Mouse (Mus musculus) MEL (cell line): Measurements from ENCODE around the gene Fancc. TPM values are rescaled to one million over a fixed set of nuclear protein-coding genes. Genes with fewer than 3 reads are reported as not detected.

Source experiments
- DNase-seq: peaks from one replicate; pipeline ENCODE4 v3.0.0; 2011; ENCODE audit warnings: low read depth, low spot score
- H3K27ac ChIP-seq: 2 replicates; pipeline ENCODE4 v1.5.1; 2012; ENCODE audit warnings: low read depth, mild to moderate bottlenecking, control low read depth, low read length, moderate library complexity; ENCODE audit not compliant: control insufficient read depth
- H3K27me3 ChIP-seq, 2 experiments: fragments of 150-350 bp in 1 of 2; sonication (generic) in 1 of 2; 2 replicates each; pipeline ENCODE4 v1.6.1; 2012; ENCODE audit warnings: low read length in 2 of 2, mild to moderate bottlenecking in 2 of 2, improper control_type of control experiment in 1 of 2, moderate library complexity in 1 of 2; ENCODE audit not compliant: insufficient read depth in 2 of 2, control insufficient read depth in 1 of 2
- H3K36me3 ChIP-seq, 2 experiments: 2 replicates each; pipeline ENCODE4 v1.6.1; 2012 to 2014; ENCODE audit warnings: low read length in 2 of 2, improper control_type of control experiment in 1 of 2, inconsistent platforms in 1 of 2, mild to moderate bottlenecking in 1 of 2; ENCODE audit not compliant: insufficient read depth in 2 of 2, control insufficient read depth in 1 of 2
- H3K4me1 ChIP-seq, 2 experiments: fragments of 150-350 bp in 1 of 2; sonication (generic) in 1 of 2; 2 replicates each; pipeline ENCODE4 v1.6.1; 2012; ENCODE audit warnings: low read length in 2 of 2, improper control_type of control experiment in 1 of 2, mild to moderate bottlenecking in 1 of 2; ENCODE audit not compliant: insufficient read depth in 2 of 2, control insufficient read depth in 1 of 2
- H3K4me3 ChIP-seq, 2 experiments: fragments of 150-350 bp in 1 of 2; sonication (generic) in 1 of 2; 2 replicates each; pipeline ENCODE4 v1.5.1; 2012; ENCODE audit warnings: low read depth in 2 of 2, low read length in 2 of 2, mild to moderate bottlenecking in 2 of 2, moderate library complexity in 2 of 2, control low read depth in 1 of 2, improper control_type of control experiment in 1 of 2; ENCODE audit not compliant: control insufficient read depth in 1 of 2, insufficient read depth in 1 of 2
- H3K79me2 ChIP-seq: 2 replicates; pipeline ENCODE4 v1.6.1; 2012; ENCODE audit warnings: mild to moderate bottlenecking, low read length, moderate library complexity; ENCODE audit not compliant: control insufficient read depth, poor library complexity, insufficient read depth
- H3K9ac ChIP-seq: 2 replicates; pipeline ENCODE4 v1.6.1; 2012; ENCODE audit warnings: low read depth, mild to moderate bottlenecking, control low read depth, low read length, moderate library complexity; ENCODE audit not compliant: control insufficient read depth, poor library complexity, severe bottlenecking
- H3K9me3 ChIP-seq: fragments of 150-350 bp; sonication (generic); replicated peaks from 2 replicates; pipeline ENCODE4 v1.6.1; 2012; ENCODE audit warnings: mild to moderate bottlenecking, low read length, improper control_type of control experiment, moderate library complexity; ENCODE audit not compliant: insufficient read depth
- CTCF ChIP-seq, 3 experiments: IDR thresholded peaks in 2 of 3; conservative IDR thresholded peaks in 1 of 3; 2 replicates each; pipeline ENCODE4 v1.5.1; 2011 to 2012; ENCODE audit warnings: low read length in 3 of 3, low read depth in 2 of 3, mild to moderate bottlenecking in 2 of 3, improper control_type of control experiment in 1 of 3, inconsistent platforms in 1 of 3, mixed read lengths in 1 of 3, moderate library complexity in 1 of 3; ENCODE audit not compliant: control insufficient read depth in 1 of 3, insufficient read depth in 1 of 3, poor library complexity in 1 of 3, severe bottlenecking in 1 of 3
- EP300 ChIP-seq, 2 experiments: IDR thresholded peaks; 2 replicates each; pipeline ENCODE4 v1.6.1; 2011; ENCODE audit warnings: improper control_type of control experiment in 2 of 2, low read length in 2 of 2, low read depth in 1 of 2, mild to moderate bottlenecking in 1 of 2
- GABPA ChIP-seq: IDR thresholded peaks from 2 replicates; pipeline ENCODE4 v1.6.1; 2012; ENCODE audit warnings: low read depth, mild to moderate bottlenecking, inconsistent platforms, low read length, improper control_type of control experiment, moderate library complexity
- HCFC1 ChIP-seq: IDR thresholded peaks from 2 replicates; pipeline ENCODE4 v1.6.1; 2012; ENCODE audit warnings: low read depth, mild to moderate bottlenecking, inconsistent platforms, low read length, improper control_type of control experiment, moderate library complexity
- JUND ChIP-seq: IDR thresholded peaks from 2 replicates; pipeline ENCODE4 v1.6.1; 2011; ENCODE audit warnings: low read depth, mild to moderate bottlenecking, improper control_type of control experiment, low read length
- KAT2A ChIP-seq: conservative IDR thresholded peaks from 2 replicates; pipeline ENCODE4 v1.6.1; 2012; ENCODE audit warnings: low read depth, low read length, improper control_type of control experiment, inconsistent platforms
- MAFK ChIP-seq: IDR thresholded peaks from 2 replicates; pipeline ENCODE4 v1.6.1; 2011; ENCODE audit warnings: low read depth, mild to moderate bottlenecking, low read length, improper control_type of control experiment, borderline replicate concordance
- MAZ ChIP-seq: IDR thresholded peaks from 2 replicates; pipeline ENCODE4 v1.6.1; 2012; ENCODE audit warnings: low read depth, mild to moderate bottlenecking, inconsistent platforms, low read length, improper control_type of control experiment
- MEF2A ChIP-seq: IDR thresholded peaks from 2 replicates; pipeline ENCODE4 v1.6.1; 2014; ENCODE audit warnings: low read depth, mild to moderate bottlenecking, inconsistent platforms, low read length, improper control_type of control experiment; ENCODE audit not compliant: poor library complexity, insufficient replicate concordance, severe bottlenecking; ENCODE audit errors: extremely low read depth
- MXI1 ChIP-seq: IDR thresholded peaks from 2 replicates; pipeline ENCODE4 v1.6.1; 2011; ENCODE audit warnings: mild to moderate bottlenecking, low read depth, low read length, improper control_type of control experiment
- NRF1 ChIP-seq: IDR thresholded peaks from 2 replicates; pipeline ENCODE4 v1.6.1; 2014; ENCODE audit warnings: low read depth, mild to moderate bottlenecking, inconsistent platforms, low read length, improper control_type of control experiment, moderate library complexity; ENCODE audit not compliant: poor library complexity, insufficient read depth, severe bottlenecking
- POLR2AphosphoS2 ChIP-seq: IDR thresholded peaks from 2 replicates; pipeline ENCODE4 v1.6.1; 2011; ENCODE audit warnings: low read length, improper control_type of control experiment
- RAD21 ChIP-seq: IDR thresholded peaks from 2 replicates; pipeline ENCODE4 v1.6.1; 2011; ENCODE audit warnings: mild to moderate bottlenecking, low read depth, low read length, improper control_type of control experiment
- RCOR1 ChIP-seq: IDR thresholded peaks from 2 replicates; pipeline ENCODE4 v1.6.1; 2012; ENCODE audit warnings: low read depth, mild to moderate bottlenecking, inconsistent platforms, low read length, improper control_type of control experiment
- TCF12 ChIP-seq: IDR thresholded peaks from 2 replicates; pipeline ENCODE4 v1.6.1; 2014; ENCODE audit warnings: low read depth, mild to moderate bottlenecking, inconsistent platforms, low read length, improper control_type of control experiment, moderate library complexity
- USF2 ChIP-seq, 2 experiments: IDR thresholded peaks; 2 replicates each; pipeline ENCODE4 v1.6.1; 2011 to 2012; ENCODE audit warnings: improper control_type of control experiment in 2 of 2, low read length in 2 of 2, borderline replicate concordance in 1 of 2, inconsistent platforms in 1 of 2, low read depth in 1 of 2, mild to moderate bottlenecking in 1 of 2; ENCODE audit not compliant: insufficient read depth in 1 of 2
- ZC3H11A ChIP-seq: IDR thresholded peaks from 2 replicates; pipeline ENCODE4 v1.6.1; 2012; ENCODE audit warnings: low read depth, mild to moderate bottlenecking, inconsistent platforms, low read length, improper control_type of control experiment
- polyA plus RNA-seq, 2 experiments: library from polyadenylated mRNA; stranded (reverse) in 1 of 2; unstranded in 1 of 2; fragments of >175 nt in 1 of 2; fragments of >200 nt in 1 of 2; gene quantifications; 2 replicates each; pipeline versions ENCODE4 v1.2.1 to v1.2.4; 2012; ENCODE audit warnings: low replicate concordance in 2 of 2, low read depth in 1 of 2; ENCODE audit not compliant: insufficient read length in 2 of 2, insufficient read depth in 1 of 2, missing spikeins in 1 of 2
- total RNA-seq: library from RNA; depleted of rRNA; stranded (reverse); fragments of 300-350 nt; gene quantifications from 2 replicates; pipeline ENCODE4 v1.2.3, GENCODE M21; 2012

Fancc gene
- total and polyA plus RNA-seq, 3 experiments = 4.0 to 5.5 TPM; not detected in 1

GRCm38 (mm10) chr13:63324311-63324710, 172.8 kb downstream of the Fancc start:
- Histone ChIP-seq H3K9me3 (no peaks in the 10 kb centered on the region), H3K9ac (0 out of 2 replicates have a peak overlapping the region, but pooled peaks have one; percentile 25), H3K27me3 (no peaks in the 10 kb centered on the region), H3K4me3 (no peak overlapping the region), H3K27ac (peak overlapping the region; percentile 51), H3K36me3 (peaks cover 0 to 17% of the 10 kb centered on the region in 2 experiments; a peak in 2 of 4 replicates), H3K79me2 (no peaks in the 10 kb centered on the region), H3K4me1 (peaks cover 6 to 20% of the 10 kb centered on the region in 2 experiments)
- DNase-seq = no peak
- no peak for TF ChIP-seq MXI1
- no peak for TF ChIP-seq MAFK
- no peak for TF ChIP-seq JUND
- TF ChIP-seq POLR2AphosphoS2 = no peak
- TF ChIP-seq ZC3H11A = no peak
- TF ChIP-seq EP300 (IDR thresholded peaks at IDR 0.05; ENCODE audit: low read depth in 1 of 2, low read length in 2 of 2) = no peak
- TF ChIP-seq RAD21 = no peak
- no peak for TF ChIP-seq TCF12
- TF ChIP-seq, all 39 proteins: peak for 0

- Histone ChIP-seq H3K79me2 (no peaks in the 10 kb centered on the region), H3K36me3 (peaks cover 0 to 17% of the 10 kb centered on the region in 2 experiments; a peak in 2 of 4 replicates), H3K4me3 (no peak overlapping the region), H3K27me3 (no peaks in the 10 kb centered on the region), H3K9me3 (no peaks in the 10 kb centered on the region), H3K4me1 (peaks cover 6 to 20% of the 10 kb centered on the region in 2 experiments), H3K9ac (no peak overlapping the region), H3K27ac (no peak overlapping the region)
- DNase-seq = no peak
- no peak for TF ChIP-seq MAFK
- TF ChIP-seq KAT2A = no peak
- TF ChIP-seq USF2 (IDR thresholded peaks at IDR 0.05; ENCODE audit: borderline replicate concordance in 1 of 2, insufficient read depth in 1 of 2, low read depth in 1 of 2, low read length in 2 of 2) = no peak
- TF ChIP-seq MEF2A = no peak
- TF ChIP-seq NRF1 = no peak
- no peak for TF ChIP-seq RCOR1
- no peak for TF ChIP-seq MXI1
- no peak for TF ChIP-seq CTCF (IDR thresholded peaks at IDR 0.05 in 2 of 3, conservative IDR thresholded peaks at IDR 0.05 in 1 of 3; ENCODE audit: control insufficient read depth in 1 of 3, insufficient read depth in 1 of 3, low read depth in 2 of 3, low read length in 3 of 3, poor library complexity in 1 of 3, severe bottlenecking in 1 of 3)
- no peak for TF ChIP-seq HCFC1
- TF ChIP-seq MAZ = no peak
- TF ChIP-seq GABPA = no peak
- no peak for TF ChIP-seq POLR2AphosphoS2
Observed at GRCm38 (mm10) chr13:63323286-63324075, 173.6 kb downstream of the Fancc start.
